Mouse (Mus musculus): ENCODE measurements around the gene Rpl28.
"Not testable (repeated sequence)": the region's sequence is repeated elsewhere in the genome, so short reads cannot be mapped to it uniquely, and the experiment has no call there.

Gene Rpl28

GRCm38 (mm10) chr7:4783667-4784268 is 8.9 kb upstream of the Rpl28 start:
- DNase-seq (ENCODE audit: low spot score), result no peak

GRCm38 (mm10) chr7:4788499-4789435 is 3.9 kb upstream of the Rpl28 start:
- DNase-seq (ENCODE audit: low spot score), result peak; percentile 41

GRCm38 (mm10) chr7:4789436-4789935 is 3.2 kb upstream of the Rpl28 start, which contains the start of gene Tmem238:
Tmem238 (minus strand) TSS chr7:4789656.
- DNase-seq (ENCODE audit: low spot score), result peak; percentile 20

GRCm38 (mm10) chr7:4793248-4793647 is 574 bp downstream of the Rpl28 start:
- not testable (repeated sequence) for DNase-seq (ENCODE audit: low spot score)

GRCm38 (mm10) chr7:4793674-4794073 is 1.0 kb downstream of the Rpl28 start:
- DNase-seq (ENCODE audit: low spot score), result no peak

- no peak for DNase-seq (ENCODE audit: low spot score)
These were observed 2.0 kb downstream of the Rpl28 start for GRCm38 (mm10) chr7:4794631-4795168.

GRCm38 (mm10) chr7:4795767-4796433 is 3.2 kb downstream of the Rpl28 start:
- no peak for DNase-seq (ENCODE audit: low spot score)

- DNase-seq (ENCODE audit: low spot score), result no peak
These were observed 9.6 kb downstream of the Rpl28 start for GRCm38 (mm10) chr7:4802247-4802646.

GRCm38 (mm10) chr7:4806716-4807115 is 14.0 kb downstream of the Rpl28 start:
- no peak for DNase-seq (ENCODE audit: low spot score)

- DNase-seq (ENCODE audit: low spot score), result not testable (repeated sequence)
These were observed 18.5 kb downstream of the Rpl28 start for GRCm38 (mm10) chr7:4811131-4811530.

GRCm38 (mm10) chr7:4811842-4812302 is 19.2 kb downstream of the Rpl28 start:
- no peak for DNase-seq (ENCODE audit: low spot score)

- peak; percentile 99 for DNase-seq (ENCODE audit: low spot score)
These were observed 19.8 kb downstream of the Rpl28 start, which contains the start of gene Ube2s for GRCm38 (mm10) chr7:4812303-4813104. Ube2s (minus strand) TSS chr7:4812590.

- DNase-seq (ENCODE audit: low spot score), result no peak
These were observed 20.6 kb downstream of the Rpl28 start for GRCm38 (mm10) chr7:4813105-4813791.

GRCm38 (mm10) chr7:4816559-4816958 is 23.9 kb downstream of the Rpl28 start:
- no peak for DNase-seq (ENCODE audit: low spot score)

GRCm38 (mm10) chr7:4820925-4821324 is 28.3 kb downstream of the Rpl28 start:
- not testable (repeated sequence) for DNase-seq (ENCODE audit: low spot score)

GRCm38 (mm10) chr7:4821690-4822089 is 29.0 kb downstream of the Rpl28 start:
- DNase-seq (ENCODE audit: low spot score), result no peak

GRCm38 (mm10) chr7:4822162-4822907 is 29.7 kb downstream of the Rpl28 start:
- no peak for DNase-seq (ENCODE audit: low spot score)

- DNase-seq (ENCODE audit: low spot score), result no peak
These were observed 32.7 kb downstream of the Rpl28 start for GRCm38 (mm10) chr7:4825365-4825764.

GRCm38 (mm10) chr7:4830476-4830875 is 37.8 kb downstream of the Rpl28 start:
- DNase-seq (ENCODE audit: low spot score), result no peak
